Mouse (Mus musculus): ENCODE data around the gene H3f3b.
"Not testable (repeated sequence)": the region's sequence is repeated elsewhere in the genome, so short reads cannot be mapped to it uniquely, and the experiment has no call there.

DNA sequence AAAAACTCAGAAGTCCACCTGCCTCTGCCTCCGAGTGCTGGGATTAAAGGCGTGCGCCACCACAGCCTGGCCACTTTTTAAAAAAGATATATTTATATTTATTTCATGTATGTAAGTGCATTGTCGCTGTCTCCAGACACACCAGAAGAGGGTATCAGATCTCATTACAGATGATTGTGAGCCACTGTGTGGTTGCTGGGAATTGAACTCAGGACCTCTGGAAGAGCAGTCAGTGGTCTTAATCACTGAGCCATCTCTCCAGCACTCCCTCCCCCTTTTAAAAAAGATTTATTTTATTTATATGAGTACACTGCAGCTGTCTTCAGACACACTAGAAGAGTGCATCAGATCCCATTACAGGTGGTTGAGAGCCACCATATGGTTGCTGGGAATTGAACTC lies 8.9 kb downstream of the H3f3b start:
- not testable (repeated sequence) for TF ChIP-seq CTCF (IDR thresholded peaks at IDR 0.05; ENCODE audit: borderline replicate concordance, extremely low read depth, insufficient read depth, insufficient read length); POLR2A (IDR thresholded peaks at IDR 0.05; ENCODE audit: borderline replicate concordance, extremely low read depth, insufficient read depth, insufficient read length, poor library complexity, severe bottlenecking)
